Mouse (Mus musculus): ENCODE data around the gene Wdr70. TPM values are rescaled to one million over a fixed set of nuclear protein-coding genes. Genes with fewer than 3 reads are reported as not detected.
A peak's percentile ranks its signal among the peaks of the same experiment; 100 is the strongest.
"Not testable (repeated sequence)": the region's sequence is repeated elsewhere in the genome, so short reads cannot be mapped to it uniquely, and the experiment has no call there.

Wdr70 gene
- polyA plus RNA-seq, 1 experiment from 2014 or later, result 37.5 TPM

GRCm38 (mm10) chr15:8101975-8102542, 3.0 kb upstream of the Wdr70 start:
- not testable (repeated sequence) for H3K9ac ChIP-seq (ENCODE audit: low read length); ATAC-seq (replicated peaks; ENCODE audit: extremely low read depth, insufficient read depth, low FRiP score); H3K9me3 ChIP-seq (replicated peaks; ENCODE audit: control insufficient read depth, low read length); H3K4me1 ChIP-seq (ENCODE audit: control insufficient read depth, insufficient read depth, low read length); H3K27me3 ChIP-seq (ENCODE audit: control insufficient read depth, insufficient read depth, low read length); H3K4me3 ChIP-seq (ENCODE audit: low read length); H3K4me2 ChIP-seq (ENCODE audit: low read depth, low read length); H3K27ac ChIP-seq (ENCODE audit: low read length); H3K36me3 ChIP-seq (ENCODE audit: control insufficient read depth, insufficient read depth)
- 88% methylated on average over 13 of the region's 15 CpGs for WGBS

GRCm38 (mm10) chr15:8097853-8098252, 1.2 kb downstream of the Wdr70 start:
- no peaks in the 10 kb centered on the region for H3K27me3 ChIP-seq (ENCODE audit: control insufficient read depth, insufficient read depth, low read length)
- H3K4me2 ChIP-seq (ENCODE audit: low read depth, low read length), result peak overlapping the region; percentile 51
- peaks cover 7% of the 10 kb centered on the region; the same call in 1 of the 2 replicates for H3K36me3 ChIP-seq (ENCODE audit: control insufficient read depth, insufficient read depth)
- ATAC-seq (replicated peaks; ENCODE audit: extremely low read depth, insufficient read depth, low FRiP score), result no peak
- H3K4me1 ChIP-seq (ENCODE audit: control insufficient read depth, insufficient read depth, low read length), result peaks cover 3% of the 10 kb centered on the region; the same call in 1 of the 2 replicates
- H3K9me3 ChIP-seq (replicated peaks; ENCODE audit: control insufficient read depth, low read length), result no peaks in the 10 kb centered on the region
- H3K4me3 ChIP-seq (ENCODE audit: low read length), result peak overlapping the region; percentile 30
- H3K27ac ChIP-seq (ENCODE audit: low read length), result no peak overlapping the region
- WGBS, result 20% methylated on average over 7 of the region's 7 CpGs
- no peak overlapping the region for H3K9ac ChIP-seq (ENCODE audit: low read length)

- not testable (repeated sequence) for H3K27ac ChIP-seq (ENCODE audit: low read length); H3K4me2 ChIP-seq (ENCODE audit: low read depth, low read length); H3K4me3 ChIP-seq (ENCODE audit: low read length); H3K4me1 ChIP-seq (ENCODE audit: control insufficient read depth, insufficient read depth, low read length); H3K27me3 ChIP-seq (ENCODE audit: control insufficient read depth, insufficient read depth, low read length); H3K9me3 ChIP-seq (replicated peaks; ENCODE audit: control insufficient read depth, low read length); ATAC-seq (replicated peaks; ENCODE audit: extremely low read depth, insufficient read depth, low FRiP score); H3K9ac ChIP-seq (ENCODE audit: low read length)
- H3K36me3 ChIP-seq (ENCODE audit: control insufficient read depth, insufficient read depth), result peaks cover 18% of the 10 kb centered on the region
- WGBS, result 68% methylated on average over 1 of the region's 1 CpGs
These were observed 6.3 kb downstream of the Wdr70 start for GRCm38 (mm10) chr15:8092668-8093067.

- Histone ChIP-seq H3K4me3 (ENCODE audit: low read length) (no peak overlapping the region), H3K27ac (ENCODE audit: low read length) (no peak overlapping the region), H3K36me3 (ENCODE audit: control insufficient read depth, insufficient read depth) (peaks cover 11% of the 10 kb centered on the region), H3K4me1 (ENCODE audit: control insufficient read depth, insufficient read depth, low read length) (no peaks in the 10 kb centered on the region), H3K9ac (ENCODE audit: low read length) (no peak overlapping the region), H3K27me3 (ENCODE audit: control insufficient read depth, insufficient read depth, low read length) (no peaks in the 10 kb centered on the region), H3K4me2 (ENCODE audit: low read depth, low read length) (no peak overlapping the region), H3K9me3 (replicated peaks; ENCODE audit: control insufficient read depth, low read length) (no peaks in the 10 kb centered on the region)
- ATAC-seq (replicated peaks; ENCODE audit: extremely low read depth, insufficient read depth, low FRiP score), result no peak
- 97% methylated on average over 2 of the region's 2 CpGs for WGBS
These were observed 8.3 kb downstream of the Wdr70 start for GRCm38 (mm10) chr15:8090685-8091084.

- H3K27ac ChIP-seq (ENCODE audit: low read length), result no peak overlapping the region
- WGBS, result 79% methylated on average over 3 of the region's 3 CpGs
- no peaks in the 10 kb centered on the region for H3K4me1 ChIP-seq (ENCODE audit: control insufficient read depth, insufficient read depth, low read length)
- peaks cover 11% of the 10 kb centered on the region for H3K36me3 ChIP-seq (ENCODE audit: control insufficient read depth, insufficient read depth)
- H3K9ac ChIP-seq (ENCODE audit: low read length), result no peak overlapping the region
- no peak overlapping the region for H3K4me2 ChIP-seq (ENCODE audit: low read depth, low read length)
- H3K4me3 ChIP-seq (ENCODE audit: low read length), result no peak overlapping the region
- H3K9me3 ChIP-seq (replicated peaks; ENCODE audit: control insufficient read depth, low read length), result no peaks in the 10 kb centered on the region
- H3K27me3 ChIP-seq (ENCODE audit: control insufficient read depth, insufficient read depth, low read length), result no peaks in the 10 kb centered on the region
- ATAC-seq (replicated peaks; ENCODE audit: extremely low read depth, insufficient read depth, low FRiP score), result no peak
These were observed 10.3 kb downstream of the Wdr70 start for GRCm38 (mm10) chr15:8088715-8089114.

- Histone ChIP-seq H3K4me3 (ENCODE audit: low read length) (no peak overlapping the region), H3K27ac (ENCODE audit: low read length) (no peak overlapping the region), H3K4me1 (ENCODE audit: control insufficient read depth, insufficient read depth, low read length) (no peaks in the 10 kb centered on the region), H3K27me3 (ENCODE audit: control insufficient read depth, insufficient read depth, low read length) (no peaks in the 10 kb centered on the region), H3K9me3 (replicated peaks; ENCODE audit: control insufficient read depth, low read length) (no peaks in the 10 kb centered on the region), H3K4me2 (ENCODE audit: low read depth, low read length) (no peak overlapping the region), H3K36me3 (ENCODE audit: control insufficient read depth, insufficient read depth) (peaks cover 11% of the 10 kb centered on the region), H3K9ac (ENCODE audit: low read length) (no peak overlapping the region)
- WGBS, result 89% methylated on average over 4 of the region's 4 CpGs
- ATAC-seq (replicated peaks; ENCODE audit: extremely low read depth, insufficient read depth, low FRiP score), result no peak
These were observed 11.7 kb downstream of the Wdr70 start for GRCm38 (mm10) chr15:8087293-8087692.

- no peak overlapping the region for H3K27ac ChIP-seq (ENCODE audit: low read length)
- ATAC-seq (replicated peaks; ENCODE audit: extremely low read depth, insufficient read depth, low FRiP score), result no peak
These were observed 16.9 kb downstream of the Wdr70 start for GRCm38 (mm10) chr15:8082139-8082538.

GRCm38 (mm10) chr15:8073159-8073558, 25.9 kb downstream of the Wdr70 start:
- H3K27ac ChIP-seq (ENCODE audit: low read length); H3K9me3 ChIP-seq (replicated peaks; ENCODE audit: control insufficient read depth, low read length); H3K4me1 ChIP-seq (ENCODE audit: control insufficient read depth, insufficient read depth, low read length); ATAC-seq (replicated peaks; ENCODE audit: extremely low read depth, insufficient read depth, low FRiP score); H3K9ac ChIP-seq (ENCODE audit: low read length); H3K4me3 ChIP-seq (ENCODE audit: low read length); H3K27me3 ChIP-seq (ENCODE audit: control insufficient read depth, insufficient read depth, low read length); H3K4me2 ChIP-seq (ENCODE audit: low read depth, low read length): not testable (repeated sequence)
- WGBS, result 89% methylated on average over 3 of the region's 3 CpGs
- peaks cover 15% of the 10 kb centered on the region for H3K36me3 ChIP-seq (ENCODE audit: control insufficient read depth, insufficient read depth)

More at GRCm38 (mm10) chr15:8082139-8082538, 16.9 kb downstream of the Wdr70 start:
- Histone ChIP-seq H3K27me3 (ENCODE audit: control insufficient read depth, insufficient read depth, low read length) (no peaks in the 10 kb centered on the region), H3K4me2 (ENCODE audit: low read depth, low read length) (no peak overlapping the region), H3K9ac (ENCODE audit: low read length) (no peak overlapping the region), H3K9me3 (replicated peaks; ENCODE audit: control insufficient read depth, low read length) (no peaks in the 10 kb centered on the region), H3K36me3 (ENCODE audit: control insufficient read depth, insufficient read depth) (peaks cover 18% of the 10 kb centered on the region), H3K4me3 (ENCODE audit: low read length) (no peak overlapping the region), H3K4me1 (ENCODE audit: control insufficient read depth, insufficient read depth, low read length) (no peaks in the 10 kb centered on the region)
- 87% methylated on average over 8 of the region's 8 CpGs for WGBS

- H3K4me3 ChIP-seq (ENCODE audit: low read length), result no peak overlapping the region
- H3K4me1 ChIP-seq (ENCODE audit: control insufficient read depth, insufficient read depth, low read length), result no peaks in the 10 kb centered on the region
- WGBS, result 61% methylated on average over 6 of the region's 6 CpGs
- no peak for ATAC-seq (replicated peaks; ENCODE audit: extremely low read depth, insufficient read depth, low FRiP score)
- H3K9ac ChIP-seq (ENCODE audit: low read length), result no peak overlapping the region
- no peaks in the 10 kb centered on the region for H3K27me3 ChIP-seq (ENCODE audit: control insufficient read depth, insufficient read depth, low read length)
- no peak overlapping the region for H3K27ac ChIP-seq (ENCODE audit: low read length)
- H3K4me2 ChIP-seq (ENCODE audit: low read depth, low read length), result no peak overlapping the region
- peaks cover 8% of the 10 kb centered on the region; the same call in 1 of the 2 replicates for H3K36me3 ChIP-seq (ENCODE audit: control insufficient read depth, insufficient read depth)
- H3K9me3 ChIP-seq (replicated peaks; ENCODE audit: control insufficient read depth, low read length), result no peaks in the 10 kb centered on the region
These were observed 33.8 kb downstream of the Wdr70 start for GRCm38 (mm10) chr15:8065221-8065620.
